Mouse (Mus musculus): ENCODE data around the gene Rbm25.

GRCm38 (mm10) chr12:83582747-83583146, 48.3 kb upstream of the Rbm25 start:
- TF ChIP-seq CTCF (IDR thresholded peaks at IDR 0.05; ENCODE audit: extremely low read depth, insufficient read depth, low read length) = no peak
- TF ChIP-seq POLR2A (IDR thresholded peaks at IDR 0.05; ENCODE audit: extremely low read depth, insufficient read depth, low read length) = no peak
